7 mouse cellular contexts compared by ENCODE assay signal in the genomic region with DNA sequence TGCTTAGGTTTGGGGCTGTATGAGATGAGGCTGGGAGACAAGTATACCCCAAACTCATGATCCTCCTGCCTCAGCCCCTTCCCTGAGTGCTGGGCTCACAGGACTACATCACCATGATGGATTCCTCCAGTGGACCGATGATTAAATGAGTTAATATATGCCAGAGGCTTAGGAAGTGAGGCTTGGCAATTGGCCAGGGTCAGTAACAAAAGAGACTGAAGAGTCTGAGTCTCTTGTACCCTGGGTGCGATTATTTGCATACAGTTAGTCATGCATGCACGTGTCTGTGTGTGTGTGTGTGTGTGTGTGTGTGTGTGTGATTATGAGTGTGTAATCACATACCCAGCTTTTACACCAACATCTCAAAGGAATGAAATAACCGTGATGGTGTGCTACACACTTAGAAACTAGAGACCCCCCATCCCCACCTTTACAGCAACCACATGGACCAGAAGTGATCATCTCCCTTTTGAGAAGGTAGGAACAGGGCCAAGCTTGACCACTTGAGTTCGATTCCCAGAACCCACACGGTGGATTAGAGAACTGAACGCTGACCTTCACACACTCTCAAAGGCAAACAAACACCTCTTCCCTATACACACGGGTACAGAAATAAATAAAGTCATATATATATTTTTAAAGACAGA. TPM values are rescaled to one million over a fixed set of nuclear protein-coding genes. Genes with fewer than 3 reads are reported as not detected.
DNase-seq lines count a peak whose midpoint lies in the region; ATAC-seq and TF ChIP-seq lines count a peak whose summit lies in the region.

No protein-coding gene starts in this region.

- WGBS in forebrain, embryonic 12.5 days: 47% methylated on average over 8 of the region's 8 CpGs
- WGBS in hindbrain, postnatal 0 days: 32% methylated on average over 8 of the region's 8 CpGs
- WGBS in liver, embryonic 11.5 days: 55% methylated on average over 8 of the region's 8 CpGs
- 57% methylated on average over 8 of the region's 8 CpGs for WGBS in neural tube, embryonic 12.5 days

- peak overlapping the region; percentile 67 for H3K4me2 ChIP-seq in forebrain, embryonic 12.5 days
- peak overlapping the region; percentile 84; the same call in 1 of the 2 replicates for H3K4me2 ChIP-seq in hindbrain, postnatal 0 days (ENCODE audit: low read depth, low read length)
- H3K4me2 ChIP-seq in liver, embryonic 11.5 days: peak overlapping the region; percentile 65
- H3K4me2 ChIP-seq in neural tube, embryonic 12.5 days (replicated peaks): 0 out of 2 replicates have a peak overlapping the region, but pooled peaks have one; percentile 37

- H3K4me3 ChIP-seq in forebrain, embryonic 12.5 days (replicated peaks): no peak overlapping the region
- no peak overlapping the region for H3K4me3 ChIP-seq in hindbrain, postnatal 0 days (ENCODE audit: low read length)
- H3K4me3 ChIP-seq in liver, embryonic 11.5 days (ENCODE audit: low read depth, low read length): peak overlapping the region; percentile 5; the same call in 1 of the 2 replicates
- H3K4me3 ChIP-seq in neural tube, embryonic 12.5 days: no peak overlapping the region

- peaks cover 1% of the 10 kb centered on the region; the same call in 1 of the 2 replicates for H3K36me3 ChIP-seq in forebrain, embryonic 12.5 days (replicated peaks)
- no peaks in the 10 kb centered on the region for H3K36me3 ChIP-seq in hindbrain, postnatal 0 days (ENCODE audit: insufficient read depth, low read length)
- H3K36me3 ChIP-seq in liver, embryonic 11.5 days (ENCODE audit: control insufficient read depth, insufficient read depth, low read length): peaks cover 10% of the 10 kb centered on the region
- H3K36me3 ChIP-seq in neural tube, embryonic 12.5 days: no peaks in the 10 kb centered on the region

- no peak overlapping the region for H3K9ac ChIP-seq in forebrain, embryonic 12.5 days
- H3K9ac ChIP-seq in hindbrain, postnatal 0 days (replicated peaks; ENCODE audit: low read length): no peak overlapping the region
- H3K9ac ChIP-seq in liver, embryonic 11.5 days (ENCODE audit: low read depth, low read length): peak overlapping the region; percentile 70
- H3K9ac ChIP-seq in neural tube, embryonic 12.5 days: no peak overlapping the region

- TF ChIP-seq CTCF in hindbrain, postnatal 0 days (IDR thresholded peaks at IDR 0.05; ENCODE audit: low read depth): no peak

- no peaks in the 10 kb centered on the region for H3K9me3 ChIP-seq in forebrain, embryonic 12.5 days
- H3K9me3 ChIP-seq in hindbrain, postnatal 0 days (ENCODE audit: low read length): no peaks in the 10 kb centered on the region
- H3K9me3 ChIP-seq in liver, embryonic 11.5 days (ENCODE audit: control insufficient read depth, low read length): no peaks in the 10 kb centered on the region
- no peaks in the 10 kb centered on the region for H3K9me3 ChIP-seq in neural tube, embryonic 12.5 days

- peak overlapping the region; percentile 92 for H3K27ac ChIP-seq in forebrain, embryonic 12.5 days
- H3K27ac ChIP-seq in hindbrain, postnatal 0 days: peak overlapping the region; percentile 82
- H3K27ac ChIP-seq in liver, embryonic 11.5 days (ENCODE audit: low read depth, low read length): peak overlapping the region; percentile 98
- H3K27ac ChIP-seq in neural tube, embryonic 12.5 days: 0 out of 2 replicates have a peak overlapping the region, but pooled peaks have one; percentile 27

- peak; percentile 20; the same call in 1 of the 2 replicates for ATAC-seq in forebrain, embryonic 12.5 days (ENCODE audit: low FRiP score)
- ATAC-seq in hindbrain, postnatal 0 days: no peak
- ATAC-seq in liver, embryonic 11.5 days (replicated peaks; ENCODE audit: low FRiP score): no peak
- ATAC-seq in neural tube, embryonic 12.5 days (ENCODE audit: low FRiP score, low read depth): peak; percentile 14

- H3K27me3 ChIP-seq in forebrain, embryonic 12.5 days: peaks cover 19% of the 10 kb centered on the region
- no peaks in the 10 kb centered on the region for H3K27me3 ChIP-seq in hindbrain, postnatal 0 days (ENCODE audit: insufficient read depth, low read length)
- peaks cover 12% of the 10 kb centered on the region for H3K27me3 ChIP-seq in liver, embryonic 11.5 days (replicated peaks; ENCODE audit: control insufficient read depth, insufficient read depth, low read length)
- H3K27me3 ChIP-seq in neural tube, embryonic 12.5 days (replicated peaks): 0 out of 2 replicates have a peak, but pooled peaks cover 17% of the 10 kb centered on the region

- H3K4me1 ChIP-seq in forebrain, embryonic 12.5 days: peaks cover 73% of the 10 kb centered on the region
- H3K4me1 ChIP-seq in hindbrain, postnatal 0 days (ENCODE audit: insufficient read depth, low read length): peaks cover 23% of the 10 kb centered on the region
- H3K4me1 ChIP-seq in liver, embryonic 11.5 days (replicated peaks; ENCODE audit: control insufficient read depth, insufficient read depth, low read length): peaks cover 46% of the 10 kb centered on the region
- H3K4me1 ChIP-seq in neural tube, embryonic 12.5 days: peaks cover 56% of the 10 kb centered on the region

- peak; percentile 64 for DNase-seq in urinary bladder, postnatal 14 days (ENCODE audit: low spot score)
- DNase-seq in urinary bladder, postnatal 25 days (ENCODE audit: low spot score): no peak
- DNase-seq in hindbrain, postnatal 0 days (ENCODE audit: low spot score): peak; percentile 66
- DNase-seq in liver, embryonic 11.5 days (ENCODE audit: low spot score): peak; percentile 28
- DNase-seq in thymus, adult 18-20 months: no peak

RNA-seq across cellular contexts. Expression of a gene that starts 3.3 kb away (rescaled TPM):
- 8.7 and 9.9 TPM in 2 replicates for polyA plus RNA-seq in forebrain, embryonic 12.5 days (2016; fragmentation: Nextera tagmentation; extraction: Ambion mirVana)
- 5.7 and 22.1 TPM in 2 replicates for total RNA-seq in hindbrain, postnatal 0 days (2014; rRNA removed)
- polyA plus RNA-seq in hindbrain, postnatal 0 days (2015; fragmentation: Nextera tagmentation; extraction: Ambion mirVana): 2.5 and 3.4 TPM in 2 replicates
- 28.3 and 32.1 TPM in 2 replicates for polyA plus RNA-seq in liver, embryonic 11.5 days (2014; fragmentation: Nextera tagmentation; extraction: Ambion mirVana)
- polyA plus RNA-seq in neural tube, embryonic 12.5 days (2016; fragmentation: Nextera tagmentation; extraction: Ambion mirVana): 5.2 and 5.7 TPM in 2 replicates

RNA-seq across cellular contexts. Expression of a gene that starts 14.9 kb away (rescaled TPM):
- 0.26 and 0.27 TPM in 2 replicates for polyA plus RNA-seq in forebrain, embryonic 12.5 days (2016; fragmentation: Nextera tagmentation; extraction: Ambion mirVana)
- total RNA-seq in hindbrain, postnatal 0 days (2014; rRNA removed): 3.4 and 4.4 TPM in 2 replicates
- polyA plus RNA-seq in hindbrain, postnatal 0 days (2015; fragmentation: Nextera tagmentation; extraction: Ambion mirVana): 5.8 and 6.6 TPM in 2 replicates
- polyA plus RNA-seq in liver, embryonic 11.5 days (2014; fragmentation: Nextera tagmentation; extraction: Ambion mirVana): 0.12 TPM in 2 replicates
- 0.27 and 0.28 TPM in 2 replicates for polyA plus RNA-seq in neural tube, embryonic 12.5 days (2016; fragmentation: Nextera tagmentation; extraction: Ambion mirVana)

RNA-seq across cellular contexts. Expression of a gene that starts 31.2 kb away (rescaled TPM):
- polyA plus RNA-seq in forebrain, embryonic 12.5 days (2016; fragmentation: Nextera tagmentation; extraction: Ambion mirVana): 107 and 112 TPM in 2 replicates
- total RNA-seq in hindbrain, postnatal 0 days (2014; rRNA removed): 68.9 and 86.0 TPM in 2 replicates
- polyA plus RNA-seq in hindbrain, postnatal 0 days (2015; fragmentation: Nextera tagmentation; extraction: Ambion mirVana): 140 and 143 TPM in 2 replicates
- polyA plus RNA-seq in liver, embryonic 11.5 days (2014; fragmentation: Nextera tagmentation; extraction: Ambion mirVana): 124 and 128 TPM in 2 replicates
- 112 and 113 TPM in 2 replicates for polyA plus RNA-seq in neural tube, embryonic 12.5 days (2016; fragmentation: Nextera tagmentation; extraction: Ambion mirVana)

Comparison
In these comparisons a context has a peak if more than half of its experiments do, and no peak if none do; other contexts are left out.
1. DNase-seq: peak in urinary bladder, postnatal 14 days (single experiment), hindbrain, postnatal 0 days (single experiment) and liver, embryonic 11.5 days (single experiment); none in urinary bladder, postnatal 25 days (single experiment) and thymus, adult 18-20 months (0 of 2).
2. ATAC-seq: peak in forebrain, embryonic 12.5 days (single experiment) and neural tube, embryonic 12.5 days (single experiment); none in hindbrain, postnatal 0 days (single experiment) and liver, embryonic 11.5 days (single experiment).
3. H3K27ac ChIP-seq: peak in every context shown above with its lines; median percentile 98 in liver, embryonic 11.5 days; 92 in forebrain, embryonic 12.5 days; 82 in hindbrain, postnatal 0 days; 27 in neural tube, embryonic 12.5 days.
4. Peak in every context shown above with its lines, with median percentiles within 50 percentile points of each other: H3K4me2 ChIP-seq.